Mouse (Mus musculus) intestine, embryonic 15.5 days (tissue): ENCODE results near the gene Gfm2. TPM values are rescaled to one million over a fixed set of nuclear protein-coding genes. Genes with fewer than 3 reads are reported as not detected.
"Not testable (repeated sequence)": the region's sequence is repeated elsewhere in the genome, so short reads cannot be mapped to it uniquely, and the experiment has no call there.

Source experiments
- ATAC-seq: fragments of 200-750 bp; cut with Nextera tagmentation; 2 replicates; pipeline ENCODE4 v1.8.0; 2017; ENCODE audit warnings: moderate TSS enrichment, moderate library complexity
- H3K27ac ChIP-seq: fragments of 300-500 bp; sonication (generic); 2 replicates; pipeline ENCODE4 v1.5.1; 2015; ENCODE audit warnings: mild to moderate bottlenecking, inconsistent platforms
- H3K27me3 ChIP-seq: fragments of 300-500 bp; sonication (generic); replicated peaks from 2 replicates; pipeline ENCODE4 v1.6.1; 2015; ENCODE audit warnings: inconsistent platforms
- H3K36me3 ChIP-seq: fragments of 300-500 bp; sonication (generic); 2 replicates; pipeline ENCODE4 v1.6.1; 2015; ENCODE audit warnings: inconsistent platforms
- H3K4me1 ChIP-seq: fragments of 300-500 bp; sonication (generic); replicated peaks from 2 replicates; pipeline ENCODE4 v1.6.1; 2015; ENCODE audit warnings: inconsistent platforms
- H3K4me2 ChIP-seq: fragments of 300-500 bp; sonication (generic); replicated peaks from 2 replicates; pipeline ENCODE4 v1.6.1; 2015; ENCODE audit warnings: mild to moderate bottlenecking, inconsistent platforms
- H3K4me3 ChIP-seq: fragments of 300-500 bp; sonication (generic); replicated peaks from 2 replicates; pipeline ENCODE4 v1.5.1; 2015; ENCODE audit warnings: inconsistent platforms
- H3K9ac ChIP-seq: fragments of 300-500 bp; sonication (generic); 2 replicates; pipeline ENCODE4 v1.6.1; 2015; ENCODE audit warnings: inconsistent platforms
- H3K9me3 ChIP-seq: fragments of 300-500 bp; sonication (generic); 2 replicates; pipeline ENCODE4 v1.6.1; 2016; ENCODE audit warnings: inconsistent platforms
- WGBS: fragments of 180-500 bp; shearing (Covaris S2); methylation state at CpG from one replicate; pipeline ENCODE4 v1.1.7; 2015; 5-methylcytosine and 5-hydroxymethylcytosine counted together
- polyA plus RNA-seq: library from polyadenylated mRNA; unstranded; fragments of >200 nt; fragmentation: Nextera tagmentation; extraction: Ambion mirVana; gene quantifications from 2 replicates; pipeline ENCODE4 v1.2.1, GENCODE M21; 2015

The Gfm2 gene
- polyA plus RNA-seq = 34.6 and 35.7 TPM in 2 replicates

DNA sequence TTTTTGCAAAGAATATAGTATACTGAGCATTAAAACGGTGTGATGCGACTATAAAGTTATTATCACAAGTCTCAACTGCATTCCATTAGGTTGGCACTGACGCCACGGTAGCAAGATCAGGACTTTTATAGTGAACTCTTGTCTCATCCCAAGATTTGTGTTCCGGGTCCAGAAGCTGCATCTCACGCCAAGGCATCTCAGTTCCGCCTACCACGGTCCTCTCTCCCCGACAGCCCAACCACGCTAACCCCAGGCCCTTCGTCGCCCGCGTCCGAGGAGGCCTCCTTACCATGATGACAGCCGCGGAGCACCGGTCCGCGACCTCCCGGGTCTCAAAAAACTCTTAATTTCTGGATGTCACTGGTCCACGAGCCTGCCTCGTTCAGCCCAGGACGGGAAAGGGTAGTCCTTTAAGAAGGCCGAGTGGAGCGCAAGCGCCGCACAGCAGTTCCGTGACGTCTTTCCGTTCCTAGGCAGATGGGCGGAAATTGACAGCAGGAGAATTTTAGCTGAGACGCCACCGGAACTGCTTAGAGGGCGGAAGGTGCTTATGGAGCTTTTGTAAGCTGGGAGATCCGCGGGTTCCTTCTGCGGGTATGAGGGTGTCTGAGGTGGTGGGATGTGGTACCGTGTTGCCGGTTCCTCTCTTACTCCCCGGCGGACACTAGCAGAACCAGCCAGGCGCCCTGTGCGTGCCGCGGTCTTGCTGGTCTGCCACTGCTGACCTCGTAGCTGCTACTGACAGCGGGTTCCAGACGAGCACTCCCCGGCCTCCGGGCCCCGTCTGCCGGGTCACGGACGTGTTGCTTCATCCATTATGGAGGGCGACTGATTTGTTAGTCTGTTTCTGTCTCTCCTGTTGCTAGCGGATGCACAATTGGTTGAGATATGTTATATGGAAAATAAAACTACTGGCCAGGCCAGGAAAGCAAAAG is at the start of gene Gfm2, which contains the start of gene Nsa2:
TSS of gene Gfm2 (plus strand) at position 472 of the 935 bp plus-strand sequence.
TSS of gene Nsa2 (minus strand) at position 472 of the 935 bp plus-strand sequence.
- Histone ChIP-seq H3K9me3 (no peaks in the 10 kb centered on the region), H3K27me3 (no peaks in the 10 kb centered on the region), H3K4me2 (peak within 1 kb of the TSS; percentile 53), H3K36me3 (0 out of 2 replicates have a peak, but pooled peaks cover 4% of the 10 kb centered on the region), H3K27ac (peak within 1 kb of the TSS; percentile 78), H3K4me1 (peaks cover 2% of the 10 kb centered on the region; the same call in 1 of the 2 replicates), H3K4me3 (peak within 1 kb of the TSS; percentile 87), H3K9ac (peak within 1 kb of the TSS; percentile 90)
- ATAC-seq = peak; percentile 99
- WGBS = under 1% methylated on average over 57 of the region's 57 CpGs

GRCm38 (mm10) chr13:97088183-97088582 is 49.6 kb upstream of the Gfm2 start:
- Histone ChIP-seq H3K4me3 (no peak overlapping the region), H3K9me3 (no peaks in the 10 kb centered on the region), H3K27ac (no peak overlapping the region), H3K4me1 (no peaks in the 10 kb centered on the region), H3K9ac (no peak overlapping the region), H3K4me2 (no peak overlapping the region), H3K36me3 (no peaks in the 10 kb centered on the region), H3K27me3 (no peaks in the 10 kb centered on the region)
- 84% methylated on average over 3 of the region's 3 CpGs for WGBS
- no peak for ATAC-seq

- no peaks in the 10 kb centered on the region for H3K27me3 ChIP-seq
- H3K4me2 ChIP-seq = no peak overlapping the region
- H3K9ac ChIP-seq = no peak overlapping the region
- H3K4me3 ChIP-seq = no peak overlapping the region
- H3K36me3 ChIP-seq = no peaks in the 10 kb centered on the region
- H3K4me1 ChIP-seq = no peaks in the 10 kb centered on the region
- no peak overlapping the region for H3K27ac ChIP-seq
- WGBS = 87% methylated on average over 4 of the region's 4 CpGs
- no peaks in the 10 kb centered on the region for H3K9me3 ChIP-seq
- no peak for ATAC-seq
These were observed 42.0 kb upstream of the Gfm2 start for GRCm38 (mm10) chr13:97095726-97096125.

DNA sequence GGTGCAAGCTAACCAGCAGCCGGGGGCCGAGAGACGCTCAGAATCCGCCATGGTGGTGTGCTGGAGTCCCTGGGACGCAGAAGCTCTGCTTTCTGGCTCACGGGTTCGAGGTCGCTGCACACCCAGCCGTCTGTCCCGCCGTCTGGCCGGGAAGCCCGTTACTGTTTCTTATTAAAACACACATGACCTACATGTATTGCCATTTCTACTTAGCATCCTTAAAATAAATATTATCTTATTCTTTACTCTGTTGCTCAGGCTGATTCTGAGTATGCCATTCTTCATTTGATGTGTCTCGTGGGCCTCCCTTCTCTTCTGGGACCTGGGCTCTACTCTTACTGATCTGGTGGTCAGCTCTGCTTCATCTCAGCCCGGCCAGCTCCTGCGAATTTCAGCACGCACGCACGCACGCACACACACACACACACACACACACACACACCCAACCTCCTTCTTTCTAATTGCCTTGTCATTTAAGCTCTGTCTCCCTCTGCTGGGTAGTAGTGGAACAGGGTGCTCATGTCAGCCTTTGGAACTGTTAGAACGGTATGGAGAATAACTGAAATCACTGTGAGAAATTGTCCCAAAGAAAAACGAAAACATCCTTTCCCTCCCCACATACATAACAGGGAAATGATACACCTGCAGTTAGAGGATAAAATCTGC is 38.4 kb upstream of the Gfm2 start, which contains the start of gene Gm6169:
TSS of gene Gm6169 (minus strand) at position 51 of the 666 bp plus-strand sequence.
- Histone ChIP-seq H3K27me3 (no peaks in the 10 kb centered on the region), H3K4me2 (no peak within 1 kb of the TSS), H3K4me3 (no peak within 1 kb of the TSS), H3K4me1 (no peaks in the 10 kb centered on the region), H3K27ac (no peak within 1 kb of the TSS), H3K9ac (no peak within 1 kb of the TSS), H3K36me3 (no peaks in the 10 kb centered on the region), H3K9me3 (no peaks in the 10 kb centered on the region)
- ATAC-seq = no peak
- 68% methylated on average over 22 of the region's 22 CpGs for WGBS

GRCm38 (mm10) chr13:97104996-97105395 is 32.7 kb upstream of the Gfm2 start:
- H3K9me3 ChIP-seq = no peaks in the 10 kb centered on the region
- H3K4me2 ChIP-seq = no peak overlapping the region
- H3K4me1 ChIP-seq = no peaks in the 10 kb centered on the region
- 83% methylated on average over 7 of the region's 7 CpGs for WGBS
- H3K27ac ChIP-seq = no peak overlapping the region
- ATAC-seq = no peak
- no peak overlapping the region for H3K9ac ChIP-seq
- no peaks in the 10 kb centered on the region for H3K27me3 ChIP-seq
- no peak overlapping the region for H3K4me3 ChIP-seq
- no peaks in the 10 kb centered on the region for H3K36me3 ChIP-seq

GRCm38 (mm10) chr13:97107721-97108120 is 30.0 kb upstream of the Gfm2 start:
- H3K9ac ChIP-seq, H3K4me1 ChIP-seq, H3K27me3 ChIP-seq, H3K9me3 ChIP-seq, ATAC-seq, H3K36me3 ChIP-seq, H3K4me3 ChIP-seq, H3K27ac ChIP-seq, H3K4me2 ChIP-seq: not testable (repeated sequence)
- WGBS = 92% methylated on average over 4 of the region's 4 CpGs

DNA sequence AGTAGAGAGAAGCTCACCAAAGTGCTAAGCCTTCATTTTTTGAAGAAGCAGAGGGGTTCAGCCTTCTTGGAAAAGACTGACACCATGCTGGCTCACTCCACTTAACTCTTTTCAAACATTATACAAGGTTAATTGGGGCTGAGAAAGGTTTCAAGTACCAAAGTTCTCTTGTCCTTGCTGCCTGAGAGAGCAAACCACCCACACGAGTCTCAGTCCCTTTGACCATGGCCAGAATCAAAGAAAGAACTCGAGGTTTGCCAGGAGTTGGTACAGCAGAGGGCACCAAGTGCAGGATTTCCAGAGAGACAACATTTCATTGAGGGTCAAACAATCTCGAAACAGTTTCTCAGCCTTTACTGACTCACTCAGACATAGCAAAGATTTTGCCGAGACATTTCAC is 28.7 kb upstream of the Gfm2 start:
- H3K27me3 ChIP-seq = no peaks in the 10 kb centered on the region
- no peaks in the 10 kb centered on the region for H3K36me3 ChIP-seq
- no peak overlapping the region for H3K4me3 ChIP-seq
- no peak overlapping the region for H3K27ac ChIP-seq
- WGBS = 77% methylated on average over 4 of the region's 4 CpGs
- H3K4me1 ChIP-seq = no peaks in the 10 kb centered on the region
- H3K9me3 ChIP-seq = no peaks in the 10 kb centered on the region
- ATAC-seq = no peak
- H3K9ac ChIP-seq = no peak overlapping the region
- no peak overlapping the region for H3K4me2 ChIP-seq

- H3K9me3 ChIP-seq = no peaks in the 10 kb centered on the region
- no peaks in the 10 kb centered on the region for H3K27me3 ChIP-seq
- H3K36me3 ChIP-seq = no peaks in the 10 kb centered on the region
- no peak overlapping the region for H3K4me3 ChIP-seq
- H3K4me1 ChIP-seq = no peaks in the 10 kb centered on the region
- no peak for ATAC-seq
- no peak overlapping the region for H3K4me2 ChIP-seq
- H3K27ac ChIP-seq = no peak overlapping the region
- 81% methylated on average over 3 of the region's 3 CpGs for WGBS
- no peak overlapping the region for H3K9ac ChIP-seq
These were observed 16.4 kb upstream of the Gfm2 start for GRCm38 (mm10) chr13:97121341-97121740.

DNA sequence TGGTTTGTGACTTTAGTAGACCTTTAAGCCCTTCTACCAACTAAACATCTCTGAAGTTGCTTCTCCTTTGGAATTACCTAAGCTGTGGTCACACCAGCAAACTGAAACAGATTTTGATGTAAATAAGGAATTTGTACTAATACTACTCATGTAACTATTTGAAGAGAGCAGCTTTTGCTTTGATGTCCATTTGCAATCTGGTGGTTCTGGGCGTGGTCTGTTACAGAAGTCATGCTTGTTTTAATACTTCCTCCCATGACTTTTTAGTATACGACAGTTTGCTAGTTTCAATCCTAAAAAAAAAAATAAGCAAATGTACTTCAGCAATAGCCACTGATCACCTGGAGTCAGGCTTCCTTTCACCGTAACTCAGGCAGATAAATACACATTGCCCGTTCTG is 8.1 kb upstream of the Gfm2 start:
- not testable (repeated sequence) for H3K27ac ChIP-seq, H3K4me2 ChIP-seq, ATAC-seq, H3K9me3 ChIP-seq, H3K9ac ChIP-seq, H3K4me3 ChIP-seq, H3K36me3 ChIP-seq, H3K4me1 ChIP-seq, H3K27me3 ChIP-seq
- 88% methylated on average over 4 of the region's 4 CpGs for WGBS

DNA sequence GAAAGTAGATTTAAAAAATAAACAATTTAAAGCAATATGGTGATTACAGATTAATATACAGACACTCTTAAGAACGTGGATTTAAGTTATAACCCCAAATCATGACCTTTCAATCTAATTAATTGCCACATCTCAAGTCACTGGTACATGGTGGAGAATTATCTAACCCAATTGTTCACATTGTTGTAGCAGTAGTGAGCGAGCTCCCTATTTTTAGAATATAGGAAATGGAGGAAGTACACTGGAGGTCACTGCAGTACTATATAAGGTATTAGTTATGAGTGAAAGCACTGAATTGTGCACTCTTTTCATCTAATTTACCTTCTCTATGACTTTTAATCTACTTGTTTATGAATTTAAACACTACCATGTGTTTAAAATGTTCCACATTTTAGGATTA is 7.3 kb upstream of the Gfm2 start:
- not testable (repeated sequence) for H3K4me3 ChIP-seq, H3K9me3 ChIP-seq, H3K9ac ChIP-seq, H3K36me3 ChIP-seq, H3K4me2 ChIP-seq, ATAC-seq, H3K4me1 ChIP-seq, H3K27me3 ChIP-seq, H3K27ac ChIP-seq
- WGBS = no CpG with 5 or more reads among the region's 2 CpGs

DNA sequence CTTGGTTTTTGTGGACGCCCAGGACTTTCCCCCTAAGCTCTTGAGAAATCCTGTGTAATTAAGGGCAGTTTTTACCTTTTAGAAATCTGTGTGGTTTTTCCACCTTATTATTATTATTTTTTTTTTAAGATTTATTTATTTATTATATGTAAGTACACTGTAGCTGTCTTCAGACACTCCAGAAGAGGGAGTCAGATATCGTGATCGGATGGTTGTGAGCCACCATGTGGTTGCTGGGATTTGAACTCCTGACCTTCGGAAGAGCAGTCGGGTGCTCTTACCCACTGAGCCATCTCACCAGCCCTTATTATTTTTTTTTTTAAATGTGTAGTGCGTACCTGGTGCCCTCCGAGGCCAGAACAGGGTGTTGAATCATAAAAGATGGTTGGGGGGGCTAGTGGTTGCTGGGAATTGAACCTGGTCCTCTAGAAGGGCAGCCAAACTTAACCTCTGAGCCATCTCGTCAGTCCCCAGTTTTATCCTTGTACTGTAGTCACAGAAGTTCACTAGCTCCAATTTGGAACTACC is 731 bp downstream of the Gfm2 start:
- Histone ChIP-seq H3K4me2 (peak overlapping the region; percentile 53), H3K27ac (peak overlapping the region; percentile 78; the same call in 1 of the 2 replicates), H3K9ac (peak overlapping the region; percentile 90), H3K4me3 (peak overlapping the region; percentile 87)
- ATAC-seq = 0 out of 2 replicates have a peak, but pooled peaks have one; percentile 7
- not testable (repeated sequence) for H3K36me3 ChIP-seq, H3K4me1 ChIP-seq, H3K27me3 ChIP-seq, H3K9me3 ChIP-seq
- WGBS = 31% methylated on average over 8 of the region's 8 CpGs

DNA sequence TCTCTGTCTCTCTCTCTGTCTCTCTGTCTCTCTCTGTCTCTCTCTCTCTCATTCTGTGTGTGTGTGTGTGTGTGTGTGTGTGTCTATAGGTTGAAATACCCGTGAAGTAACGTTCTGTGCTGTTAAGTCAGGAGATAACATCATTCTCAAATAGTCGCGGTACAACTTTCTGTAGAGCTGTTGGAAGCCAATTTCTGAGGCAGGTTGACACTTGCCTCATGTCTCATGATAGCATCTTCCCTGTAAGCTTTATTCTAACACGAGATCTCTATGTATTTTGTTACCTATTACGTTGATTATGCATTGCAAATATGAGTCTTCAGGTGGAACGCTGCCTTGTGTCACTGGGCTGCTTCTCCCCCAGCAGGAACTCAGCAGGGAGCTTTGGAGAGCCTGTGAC is 4.6 kb downstream of the Gfm2 start:
- H3K27me3 ChIP-seq = no peaks in the 10 kb centered on the region
- no peak overlapping the region for H3K9ac ChIP-seq
- 85% methylated on average over 7 of the region's 7 CpGs for WGBS
- peaks cover 18% of the 10 kb centered on the region; the same call in 1 of the 2 replicates for H3K36me3 ChIP-seq
- ATAC-seq = no peak
- no peak overlapping the region for H3K4me2 ChIP-seq
- no peak overlapping the region for H3K27ac ChIP-seq
- H3K4me3 ChIP-seq = no peak overlapping the region
- no peaks in the 10 kb centered on the region for H3K9me3 ChIP-seq
- H3K4me1 ChIP-seq = peaks cover 2% of the 10 kb centered on the region; the same call in 1 of the 2 replicates
